Mouse (Mus musculus): ENCODE data around the gene Ptpa. TPM values are rescaled to one million over a fixed set of nuclear protein-coding genes. Genes with fewer than 3 reads are reported as not detected.

The Ptpa gene
- polyA plus RNA-seq (2014; fragmentation: Illumina TruSeq; extraction: RNeasy Lipid Tissue Mini Kit (QIAGEN cat#74804); ENCODE audit: low read depth, low replicate concordance), result 5.1 TPM

GRCm38 (mm10) chr2:30415936-30416648 is at the start of gene Ptpa:
TSS of gene Ptpa (plus strand) at chr2:30416039.

GRCm38 (mm10) chr2:30392114-30392576 is 23.7 kb upstream of the Ptpa start, which contains the start of gene Dolpp1:
TSS of gene Dolpp1 (plus strand) at chr2:30392254.

GRCm38 (mm10) chr2:30415157-30415935 is 493 bp upstream of the Ptpa start, which contains the start of gene Crat:
TSS of gene Crat (minus strand) at chr2:30415813.

GRCm38 (mm10) chr2:30474039-30474438 is 58.2 kb downstream of the Ptpa start, which contains the start of gene Ier5l:
TSS of gene Ier5l (minus strand) at chr2:30474219.

Other genes with a start within 250 kb of the Ptpa start
- gene Endog, start 244.5 kb upstream of the Ptpa start, polyA plus RNA-seq (2014; fragmentation: Illumina TruSeq; extraction: RNeasy Lipid Tissue Mini Kit (QIAGEN cat#74804); ENCODE audit: low read depth, low replicate concordance), result not detected
- 9.2 TPM for gene Spout1, start 237.6 kb upstream of the Ptpa start, polyA plus RNA-seq (2014; fragmentation: Illumina TruSeq; extraction: RNeasy Lipid Tissue Mini Kit (QIAGEN cat#74804); ENCODE audit: low read depth, low replicate concordance)
- gene Kyat1, start 210.2 kb upstream of the Ptpa start, polyA plus RNA-seq (2014; fragmentation: Illumina TruSeq; extraction: RNeasy Lipid Tissue Mini Kit (QIAGEN cat#74804); ENCODE audit: low read depth, low replicate concordance), result 0.71 TPM
- 0.77 TPM for gene Lrrc8a, start 178.3 kb upstream of the Ptpa start, polyA plus RNA-seq (2014; fragmentation: Illumina TruSeq; extraction: RNeasy Lipid Tissue Mini Kit (QIAGEN cat#74804); ENCODE audit: low read depth, low replicate concordance)
- not detected for gene Gm28035, start 175.5 kb upstream of the Ptpa start, polyA plus RNA-seq (2014; fragmentation: Illumina TruSeq; extraction: RNeasy Lipid Tissue Mini Kit (QIAGEN cat#74804); ENCODE audit: low read depth, low replicate concordance)
- 0.41 TPM for gene Phyhd1, start 149.8 kb upstream of the Ptpa start, polyA plus RNA-seq (2014; fragmentation: Illumina TruSeq; extraction: RNeasy Lipid Tissue Mini Kit (QIAGEN cat#74804); ENCODE audit: low read depth, low replicate concordance)
- 16.6 TPM for gene Gm28038, start 135.0 kb upstream of the Ptpa start, polyA plus RNA-seq (2014; fragmentation: Illumina TruSeq; extraction: RNeasy Lipid Tissue Mini Kit (QIAGEN cat#74804); ENCODE audit: low read depth, low replicate concordance)
- 2.2 TPM for gene Dolk, start 129.7 kb upstream of the Ptpa start, polyA plus RNA-seq (2014; fragmentation: Illumina TruSeq; extraction: RNeasy Lipid Tissue Mini Kit (QIAGEN cat#74804); ENCODE audit: low read depth, low replicate concordance)
- 107 TPM for gene Nup188, start 129.6 kb upstream of the Ptpa start, polyA plus RNA-seq (2014; fragmentation: Illumina TruSeq; extraction: RNeasy Lipid Tissue Mini Kit (QIAGEN cat#74804); ENCODE audit: low read depth, low replicate concordance)
- gene Sh3glb2, start 56.7 kb upstream of the Ptpa start, polyA plus RNA-seq (2014; fragmentation: Illumina TruSeq; extraction: RNeasy Lipid Tissue Mini Kit (QIAGEN cat#74804); ENCODE audit: low read depth, low replicate concordance), result 0.39 TPM
- gene Miga2, start 51.8 kb upstream of the Ptpa start, polyA plus RNA-seq (2014; fragmentation: Illumina TruSeq; extraction: RNeasy Lipid Tissue Mini Kit (QIAGEN cat#74804); ENCODE audit: low read depth, low replicate concordance), result 0.29 TPM
- gene Dolpp1, start 23.8 kb upstream of the Ptpa start, polyA plus RNA-seq (2014; fragmentation: Illumina TruSeq; extraction: RNeasy Lipid Tissue Mini Kit (QIAGEN cat#74804); ENCODE audit: low read depth, low replicate concordance), result 1.2 TPM
- 107 TPM for gene Crat, start 226 bp upstream of the Ptpa start, polyA plus RNA-seq (2014; fragmentation: Illumina TruSeq; extraction: RNeasy Lipid Tissue Mini Kit (QIAGEN cat#74804); ENCODE audit: low read depth, low replicate concordance)
- gene Ier5l, start 58.2 kb downstream of the Ptpa start, polyA plus RNA-seq (2014; fragmentation: Illumina TruSeq; extraction: RNeasy Lipid Tissue Mini Kit (QIAGEN cat#74804); ENCODE audit: low read depth, low replicate concordance), result not detected
- gene Cstad, start 179.0 kb downstream of the Ptpa start, polyA plus RNA-seq (2014; fragmentation: Illumina TruSeq; extraction: RNeasy Lipid Tissue Mini Kit (QIAGEN cat#74804); ENCODE audit: low read depth, low replicate concordance), result 0.38 TPM

Data from testis, adult 10 weeks (tissue).